Mouse (Mus musculus) heart, postnatal 4 days (tissue): ENCODE results near the gene Tfeb. TPM values are rescaled to one million over a fixed set of nuclear protein-coding genes. Genes with fewer than 3 reads are reported as not detected.
A peak's percentile ranks its signal among the peaks of the same experiment; 100 is the strongest.

ENCODE experiments used
- DNase-seq: peaks from one replicate; pipeline ENCODE4 v3.0.0; 2021
- total RNA-seq, 2 experiments: library from RNA; stranded (reverse); gene quantifications; 2 replicates each; pipeline ENCODE4 v1.2.3; 2021

Tfeb gene
- total RNA-seq, 2 experiments from 2014 or later, result 50.3 to 53.1 TPM

DNA sequence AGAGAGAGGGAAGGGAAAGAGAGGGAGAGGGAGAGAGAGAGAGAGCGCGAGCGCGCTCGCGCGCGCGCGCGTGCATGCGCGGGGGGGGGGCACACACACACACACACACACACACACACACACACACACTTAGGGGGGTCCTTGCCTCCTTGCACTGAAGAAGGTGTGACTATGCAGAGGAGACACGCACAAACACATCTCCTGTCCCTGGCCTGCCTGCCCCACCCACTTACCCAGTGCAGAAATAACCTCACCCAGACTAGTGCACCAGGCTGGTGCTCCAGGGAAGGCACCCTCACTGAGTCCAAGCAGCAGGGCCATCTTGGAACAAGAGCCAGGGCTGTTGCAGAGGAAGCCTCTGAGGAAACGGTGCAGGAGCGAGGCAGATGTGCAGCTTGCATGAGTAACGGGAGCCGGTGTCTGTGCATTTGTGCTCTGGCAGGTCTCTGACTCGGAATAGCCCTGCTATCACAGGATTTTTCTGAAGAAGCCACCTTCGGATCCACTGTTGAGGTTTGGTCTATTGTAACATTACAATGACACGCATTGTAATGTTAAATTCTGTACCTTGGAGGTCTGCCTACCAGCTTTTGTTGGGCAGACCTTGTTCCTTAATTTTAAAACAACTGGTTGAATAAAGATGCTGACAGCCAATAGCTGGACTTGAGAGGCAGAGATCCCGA, 23.8 kb upstream of the Tfeb start:
- DNase-seq, result no peak

DNA sequence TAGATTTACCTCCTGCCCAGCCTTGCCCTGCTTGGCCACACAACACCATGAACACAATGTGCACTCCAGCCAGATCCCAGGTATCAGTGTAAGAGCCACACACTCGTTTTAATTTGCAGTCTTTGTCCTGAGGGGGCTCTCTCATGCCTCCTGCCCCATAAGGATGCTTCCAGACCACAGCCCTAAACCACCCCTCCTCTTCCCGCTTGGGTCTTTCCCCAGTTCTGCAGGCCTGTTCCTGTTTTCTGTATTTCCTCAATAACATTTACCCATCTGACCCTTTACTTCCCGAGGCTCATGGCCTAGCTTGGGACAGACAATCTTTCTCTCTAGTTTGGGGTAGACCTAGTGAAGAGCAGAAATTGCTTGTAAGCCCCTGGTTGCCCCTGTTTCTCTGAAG, 21.8 kb upstream of the Tfeb start:
- DNase-seq, result no peak

DNA sequence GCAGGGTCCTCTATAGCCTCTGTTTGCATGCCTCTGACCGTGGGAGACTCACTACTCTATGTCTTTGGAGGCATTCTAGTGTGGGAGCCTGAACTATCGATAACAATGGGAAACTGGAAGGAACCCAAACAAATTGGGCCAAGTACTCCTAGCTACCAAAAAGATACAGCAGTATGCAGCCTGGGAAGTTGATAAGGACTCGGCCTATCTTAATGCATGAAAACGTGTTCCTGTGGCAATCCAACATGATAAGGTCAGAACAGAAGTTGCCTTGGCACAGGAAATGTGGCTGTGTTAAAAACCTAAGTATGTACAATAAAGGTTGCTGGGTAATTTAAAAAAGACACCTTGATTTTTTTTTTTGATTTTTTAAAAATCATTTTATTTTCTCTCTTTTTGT, 15.6 kb upstream of the Tfeb start:
- no peak for DNase-seq

DNA sequence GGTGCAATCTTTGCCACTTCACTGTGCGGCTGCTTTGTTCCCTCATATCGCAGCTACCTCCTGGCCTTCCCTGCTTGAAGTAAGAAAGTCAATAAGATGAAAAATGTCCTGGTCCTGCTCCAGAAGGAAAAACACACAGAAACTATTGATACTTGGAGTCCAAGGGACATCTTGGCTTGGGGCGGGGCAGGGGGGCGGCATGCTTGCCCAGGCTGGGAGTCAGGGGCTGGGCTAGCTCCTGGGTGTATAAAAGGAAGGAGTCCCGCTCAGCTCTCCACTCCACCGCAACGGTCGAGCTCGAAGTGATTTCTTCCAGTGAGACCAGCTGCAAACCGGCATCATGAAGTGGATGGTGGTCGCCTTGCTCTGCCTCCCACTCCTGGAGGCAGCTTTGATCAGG, 10.3 kb upstream of the Tfeb start, which contains the start of gene Pgc:
TSS of gene Pgc (plus strand) at position 277 of the 400 bp plus-strand sequence.
- DNase-seq, result no peak

DNA sequence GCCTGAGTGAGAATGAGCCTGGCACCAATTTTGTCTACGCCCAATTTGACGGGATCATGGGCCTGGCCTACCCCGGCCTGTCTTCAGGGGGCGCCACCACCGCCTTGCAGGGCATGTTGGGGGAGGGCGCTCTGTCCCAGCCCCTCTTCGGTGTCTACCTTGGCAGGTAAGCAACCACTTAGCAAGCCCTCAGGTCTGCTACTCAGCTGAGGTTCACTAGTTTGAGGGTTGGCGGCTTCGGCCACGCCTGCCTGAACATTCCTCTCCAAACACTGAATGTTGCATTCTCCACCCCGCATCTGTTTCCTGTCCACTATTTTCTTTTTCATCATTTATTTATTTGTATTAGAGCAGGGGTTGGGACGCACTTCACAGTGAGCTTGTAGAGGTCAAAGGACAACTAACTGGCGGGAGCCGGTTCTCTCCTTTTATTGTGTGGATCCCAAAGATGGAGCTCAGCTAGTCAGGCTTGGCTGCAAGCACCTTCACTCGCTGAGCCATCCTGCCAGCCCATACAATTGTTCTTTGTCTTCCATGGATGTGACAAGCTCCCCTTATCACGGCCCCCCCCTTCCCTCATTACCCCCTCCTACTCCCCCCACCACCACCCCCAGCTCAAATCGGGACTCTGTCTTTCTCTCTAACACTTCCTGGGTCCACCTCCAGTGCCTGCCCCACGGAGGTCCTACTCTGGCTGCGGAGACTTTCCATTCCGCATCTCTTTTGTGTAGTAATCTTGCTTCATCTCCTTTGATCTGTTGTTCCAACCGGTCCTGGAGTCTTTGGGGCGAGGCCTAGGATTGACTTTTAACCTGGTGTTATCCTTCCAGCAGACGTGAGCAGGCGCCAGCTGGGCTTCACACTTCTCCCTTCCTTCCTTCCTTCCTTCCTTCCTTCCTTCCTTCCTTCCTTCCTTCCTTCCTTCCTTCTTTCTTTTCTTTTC, 5.9 kb upstream of the Tfeb start:
- no peak for DNase-seq

DNA sequence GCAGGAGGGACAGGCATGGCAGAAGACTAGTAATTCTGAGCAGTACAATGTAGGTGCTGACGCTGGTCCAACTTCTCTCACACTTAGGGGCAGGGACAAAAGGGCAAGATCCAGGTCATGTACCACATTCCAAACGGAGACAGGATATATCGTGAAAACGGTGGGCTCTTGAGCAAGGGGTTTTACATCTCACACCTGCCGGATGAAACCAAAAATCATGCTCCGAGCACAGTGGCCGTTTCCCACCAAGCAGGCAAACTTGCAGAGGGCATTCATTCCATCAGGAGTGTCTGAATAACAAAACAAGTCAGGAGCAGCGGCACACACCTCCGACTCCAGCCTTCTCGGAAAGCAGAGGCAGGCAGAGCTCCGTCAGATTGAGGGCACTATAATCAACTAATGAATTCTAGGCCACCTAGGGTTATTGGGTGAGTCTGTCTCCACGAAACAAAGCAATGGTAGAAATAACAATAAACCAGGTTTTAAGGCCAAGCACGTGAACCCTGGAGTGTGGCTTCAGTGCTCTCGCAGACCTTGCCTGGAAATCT, 1.2 kb upstream of the Tfeb start:
- no peak for DNase-seq

DNA sequence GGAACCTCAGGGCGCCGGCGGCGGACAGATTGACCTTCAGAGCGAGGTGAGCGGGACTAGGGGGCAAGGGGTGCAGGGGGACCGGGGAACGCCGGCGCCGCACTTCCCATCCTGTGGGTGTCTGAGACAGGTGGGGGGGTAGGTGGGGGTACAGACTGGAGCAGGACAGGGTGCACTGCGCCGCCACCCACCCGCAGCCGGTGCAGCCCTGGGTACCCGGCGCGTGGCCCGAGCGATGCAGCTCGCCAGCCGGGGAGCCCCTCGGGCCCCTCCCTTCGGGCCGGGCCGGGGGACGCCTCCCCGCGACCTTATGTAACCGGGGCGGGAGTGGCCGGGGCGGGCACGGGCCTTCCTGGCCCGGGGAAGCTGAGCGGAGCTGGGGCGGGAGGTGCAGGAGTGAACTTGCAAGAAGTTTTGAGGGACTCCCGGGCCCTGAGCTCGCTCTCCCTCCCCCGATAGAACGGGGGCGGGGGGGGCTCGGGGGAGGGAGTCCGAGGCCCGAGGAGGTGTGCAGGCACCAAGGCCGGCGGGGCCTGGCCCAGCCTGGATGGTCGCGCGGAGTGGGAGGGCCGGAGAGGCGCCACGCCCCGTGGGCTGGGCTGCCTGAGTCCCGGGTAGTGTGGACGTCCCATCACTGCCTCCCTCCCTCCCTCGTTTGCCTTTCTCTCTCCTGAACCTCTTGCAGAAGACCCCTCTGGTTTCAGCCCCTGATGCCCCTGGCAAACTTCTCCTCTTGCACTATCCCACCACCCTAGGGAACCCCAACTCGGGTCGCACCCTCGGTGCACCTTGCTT, 638 bp downstream of the Tfeb start:
- peak; percentile 92 for DNase-seq

DNA sequence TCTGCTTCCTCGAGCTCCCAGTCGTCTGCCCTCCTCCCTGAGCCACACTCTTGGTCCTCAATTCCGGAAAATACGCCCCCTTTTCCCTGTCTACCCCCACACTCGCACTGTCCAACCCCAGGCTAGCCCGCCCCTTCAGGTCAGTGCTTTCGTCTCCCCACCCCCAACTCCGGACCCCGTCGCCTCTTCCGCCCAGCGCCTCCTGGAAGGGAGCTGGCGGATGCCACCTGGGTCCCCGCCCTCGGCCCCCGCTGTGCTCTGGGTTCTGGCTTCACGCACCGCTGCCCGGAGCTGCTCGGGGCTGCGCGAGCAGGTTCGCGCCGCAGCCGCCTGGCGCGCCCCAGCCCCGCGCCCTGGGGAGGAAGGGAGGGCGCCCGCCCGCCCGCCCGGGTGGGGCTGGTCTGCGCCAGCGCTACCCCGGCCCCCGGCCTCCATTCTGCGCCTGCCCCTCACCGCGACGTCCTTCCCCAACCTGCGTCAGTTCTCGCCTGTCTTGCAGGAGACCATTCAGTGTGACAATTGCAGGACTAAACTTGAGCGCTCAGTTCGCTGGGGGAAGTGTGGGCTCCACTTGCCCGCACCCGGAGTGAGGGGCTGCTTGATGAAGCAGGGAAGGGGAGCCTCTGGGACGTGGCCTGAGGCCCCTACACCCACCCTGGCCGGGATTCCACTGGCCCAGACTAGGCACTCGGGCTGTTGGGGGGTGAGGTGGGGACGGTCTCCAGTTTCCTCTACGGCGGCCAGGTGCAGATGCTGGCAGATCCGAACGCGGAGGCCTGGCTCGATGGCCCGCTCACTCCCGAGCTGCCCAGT, 1.4 kb downstream of the Tfeb start:
- peak; percentile 57 for DNase-seq

DNA sequence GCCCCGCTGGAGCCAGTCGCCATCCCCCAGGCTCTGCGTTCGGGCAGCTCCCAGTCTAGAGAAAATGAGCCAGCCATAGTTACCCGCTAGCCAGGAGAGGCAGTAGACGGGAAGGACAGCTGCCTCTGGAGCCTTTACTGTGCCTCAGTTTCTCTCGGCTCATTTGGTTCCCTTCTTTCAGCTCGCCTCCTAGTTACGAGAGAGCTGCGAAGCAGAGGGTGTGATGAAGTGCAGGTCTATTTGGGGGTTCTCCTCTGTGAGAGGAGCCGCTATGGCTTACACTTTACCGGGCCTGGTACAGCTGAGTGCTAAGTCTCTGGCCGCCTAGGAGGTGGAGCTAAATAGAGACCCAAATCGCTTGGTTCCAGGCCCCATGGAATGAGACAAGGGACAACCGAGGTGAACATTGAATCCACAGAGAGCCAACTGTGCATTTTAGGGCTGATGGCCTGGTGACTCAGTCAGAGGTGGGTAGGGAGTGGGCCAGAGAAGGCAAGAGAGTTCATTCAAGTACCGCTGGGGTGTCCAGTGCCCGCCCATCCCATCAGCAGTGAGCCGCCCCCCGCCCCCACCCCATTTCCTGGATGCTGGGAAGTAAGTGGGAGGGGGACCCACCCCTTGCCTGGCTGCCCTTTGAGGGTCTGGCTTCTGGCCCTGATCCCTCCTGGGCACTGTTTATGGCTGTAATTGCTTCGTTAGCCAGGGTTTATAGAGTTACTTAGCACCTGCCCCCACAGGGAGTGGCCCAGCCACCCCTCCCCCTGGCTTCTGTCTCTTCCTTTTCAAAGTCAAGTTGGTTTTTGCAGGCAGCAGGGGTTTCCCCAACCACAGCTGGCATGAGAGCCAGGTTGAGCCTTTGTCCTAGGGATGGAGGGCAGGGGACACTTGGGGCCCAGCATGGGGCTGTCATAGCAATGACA, 2.3 kb downstream of the Tfeb start:
- DNase-seq, result peak; percentile 35

DNA sequence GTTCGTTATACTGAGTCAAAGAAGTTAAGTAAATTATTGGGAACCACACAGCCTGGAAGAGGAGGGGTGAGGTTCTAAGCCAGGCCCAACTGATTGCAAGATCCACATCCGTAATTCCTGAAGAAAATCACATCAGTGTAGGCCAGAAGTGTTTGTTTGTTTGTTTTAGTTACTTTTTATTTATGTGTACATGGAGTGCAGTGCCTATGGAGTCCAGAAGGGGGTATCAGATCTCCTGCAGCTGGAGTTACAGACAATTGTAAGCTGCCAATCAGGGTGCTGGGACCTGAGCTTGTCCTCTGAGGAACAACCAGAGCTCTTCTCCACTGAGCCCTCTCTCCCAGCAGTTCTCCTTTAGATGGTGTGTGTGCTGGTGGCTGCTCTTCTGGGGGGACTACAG, 3.4 kb downstream of the Tfeb start:
- no peak for DNase-seq

DNA sequence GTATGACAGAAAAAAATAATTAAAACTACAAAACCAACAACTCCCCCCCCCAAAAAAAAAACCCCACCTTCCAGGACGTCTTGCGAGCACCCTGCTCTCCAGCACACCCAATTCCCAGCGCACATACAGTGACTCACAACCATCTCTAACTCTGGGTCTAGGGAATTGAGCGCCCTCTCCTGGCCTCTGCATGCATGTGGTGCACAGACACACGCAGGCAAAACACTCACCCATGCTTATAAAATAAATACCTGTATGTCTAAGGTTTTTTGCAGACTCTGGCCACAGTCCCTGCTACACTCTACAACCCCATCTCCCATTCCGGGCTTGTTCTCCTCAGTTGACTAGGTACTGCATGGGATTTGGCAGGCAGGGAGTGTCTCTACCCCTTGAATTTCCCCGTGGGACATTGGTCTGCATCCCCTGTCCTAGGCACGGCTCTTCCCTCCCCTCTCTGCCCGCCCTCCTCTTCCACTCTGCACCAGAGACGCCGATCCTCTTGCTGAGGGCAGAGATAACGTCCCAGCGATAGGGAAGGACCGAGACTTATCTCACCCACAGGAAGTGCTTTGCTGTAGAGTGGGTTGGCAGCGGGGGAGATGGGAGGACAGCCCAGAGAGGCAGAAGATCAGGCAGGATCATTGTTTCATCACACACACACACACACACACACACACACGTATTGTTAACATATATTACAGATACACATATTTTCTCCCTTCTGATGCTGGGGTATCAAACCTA, 6.3 kb downstream of the Tfeb start:
- peak; percentile 32 for DNase-seq

DNA sequence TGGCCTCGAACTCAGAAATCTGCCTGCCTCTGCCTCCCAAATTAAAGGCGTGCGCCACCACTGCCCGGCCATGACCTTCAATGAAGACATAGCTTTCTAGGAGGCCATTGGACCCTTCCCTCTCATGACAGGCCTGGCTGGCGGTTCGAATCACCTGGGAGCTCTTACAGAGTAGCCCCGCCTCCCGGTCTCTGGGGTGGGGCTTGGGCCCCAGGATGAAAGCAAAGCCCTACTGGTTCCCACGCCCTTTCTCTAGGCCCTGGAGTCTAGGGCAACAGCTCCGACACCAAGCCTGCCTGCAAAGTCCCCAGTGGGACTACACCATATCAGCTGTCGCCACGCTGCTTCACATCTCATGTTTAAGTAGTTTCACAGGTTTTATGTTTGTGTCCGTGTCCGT, 7.3 kb downstream of the Tfeb start:
- no peak for DNase-seq

DNA sequence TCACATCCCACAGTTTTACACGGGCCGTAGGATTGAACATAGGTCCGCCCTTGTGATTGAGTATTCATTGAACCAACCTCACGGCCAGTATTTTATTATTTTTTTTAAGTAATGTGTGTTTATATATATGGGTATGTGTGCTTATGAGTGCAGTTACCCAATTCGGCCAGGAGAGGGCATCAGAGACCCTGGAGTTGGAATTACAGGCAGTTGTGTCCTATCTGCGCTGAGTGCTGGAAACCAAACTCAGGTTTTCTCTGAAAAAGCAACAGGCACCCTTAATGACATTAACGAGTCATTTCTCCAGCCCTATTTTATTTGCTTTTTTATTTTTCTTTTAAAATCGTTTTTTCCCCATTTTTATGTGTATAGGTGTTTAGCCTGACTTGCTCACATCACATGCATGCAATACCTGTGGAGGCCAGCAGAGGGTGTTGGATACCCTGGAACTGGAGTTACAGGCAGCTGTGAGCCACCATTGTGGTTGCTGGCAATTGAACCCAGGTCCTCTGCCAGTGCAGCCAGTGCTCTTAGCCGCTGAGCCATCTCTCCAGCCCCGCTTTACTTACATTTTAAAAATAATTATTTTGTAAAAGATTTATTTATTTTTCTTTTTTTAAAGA, 8.0 kb downstream of the Tfeb start:
- peak; percentile 41 for DNase-seq

DNA sequence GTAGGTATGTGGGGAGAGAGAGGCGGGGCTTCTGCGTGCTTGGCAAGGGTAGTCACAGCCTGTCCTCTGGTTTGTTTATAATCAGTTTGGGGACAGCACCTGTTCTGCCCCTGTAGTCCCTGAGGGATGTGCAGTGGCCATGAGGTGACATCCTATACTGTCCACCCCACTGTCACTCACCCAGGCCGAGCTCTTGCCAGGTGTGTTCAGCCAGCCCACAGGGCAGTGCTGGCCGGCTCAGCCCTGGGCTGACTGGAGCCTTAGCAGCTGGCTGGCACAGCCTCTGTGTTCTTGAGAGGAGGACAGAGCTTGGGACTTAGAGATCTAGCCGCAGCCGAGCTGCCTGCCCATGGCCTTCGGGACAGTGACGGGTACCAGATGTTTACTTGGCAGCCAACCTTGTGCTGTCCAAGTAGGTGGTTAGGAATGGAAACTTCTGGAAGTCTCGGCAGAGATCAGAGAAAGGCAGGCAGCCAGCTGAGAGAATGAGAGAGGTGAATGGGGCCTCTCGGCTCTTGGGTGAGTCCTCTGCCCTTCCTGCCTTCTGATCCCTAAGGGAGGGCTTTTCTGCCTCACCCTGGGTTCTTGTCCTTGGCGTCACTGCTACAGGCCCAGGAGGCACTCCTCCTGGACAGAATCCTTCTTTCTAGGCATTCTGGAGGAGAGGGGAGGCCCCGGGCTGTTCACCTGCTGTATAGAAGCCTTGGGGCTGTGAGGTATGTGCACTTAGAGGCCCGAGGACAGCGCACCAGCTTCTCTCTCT, 12.1 kb downstream of the Tfeb start:
- peak; percentile 42 for DNase-seq

DNA sequence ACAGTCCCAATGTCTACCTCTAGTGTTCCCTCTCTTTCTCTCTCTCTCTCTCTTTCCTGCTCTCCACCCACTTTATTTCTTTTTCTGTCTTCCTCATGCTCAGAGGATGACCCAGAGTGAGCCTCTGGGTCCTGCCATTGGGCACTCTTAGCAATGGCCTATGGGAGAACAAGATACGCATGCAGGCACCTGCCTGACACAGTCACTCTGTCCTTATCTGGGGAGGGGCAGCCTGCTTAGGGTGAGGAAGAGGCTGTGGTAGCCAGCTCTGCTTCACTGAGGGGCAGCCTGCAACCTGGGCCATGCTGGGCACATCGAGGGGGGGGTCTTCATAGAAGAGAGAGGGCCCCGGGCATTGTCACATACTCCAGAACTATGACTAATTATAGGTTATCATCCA, 12.8 kb downstream of the Tfeb start:
- DNase-seq, result no peak

DNA sequence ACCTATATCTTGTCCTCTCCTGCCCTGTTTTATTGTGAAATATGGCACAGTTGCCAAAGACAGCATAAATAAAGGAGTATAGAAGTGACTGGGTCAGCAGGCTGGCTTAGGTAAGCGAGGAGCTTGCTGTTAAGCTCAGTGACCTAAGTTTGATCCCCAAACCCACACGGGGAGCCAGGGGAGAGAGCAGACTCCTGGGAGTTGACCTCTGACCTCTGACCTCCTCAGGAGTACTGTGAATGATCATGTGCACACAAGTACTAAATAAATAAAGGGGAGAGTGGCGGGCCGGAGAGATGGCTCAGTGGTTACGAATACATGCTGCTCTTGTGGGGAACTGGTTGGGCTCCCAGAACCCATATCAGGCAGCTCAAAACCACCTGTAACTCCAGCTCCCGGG, 13.3 kb downstream of the Tfeb start:
- DNase-seq, result no peak

DNA sequence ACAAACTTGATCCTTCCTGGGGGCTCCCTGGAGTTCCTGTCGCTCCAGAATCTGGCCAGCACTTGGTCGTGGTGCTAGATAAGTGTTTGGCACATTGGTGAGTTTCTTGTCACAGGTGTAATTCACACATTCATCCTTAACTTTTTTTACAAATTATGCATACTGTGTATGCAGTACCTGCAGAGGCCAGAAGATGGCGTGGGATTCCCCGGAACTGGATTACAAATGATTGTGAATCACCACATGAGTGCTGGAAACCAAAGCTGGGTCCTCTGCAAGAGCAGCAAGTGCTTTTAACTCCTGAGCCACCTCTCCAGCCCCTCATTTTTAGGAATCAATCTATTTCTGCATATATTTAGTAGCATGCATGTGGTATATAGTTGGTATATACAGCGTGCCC, 15.0 kb downstream of the Tfeb start:
- DNase-seq, result no peak

DNA sequence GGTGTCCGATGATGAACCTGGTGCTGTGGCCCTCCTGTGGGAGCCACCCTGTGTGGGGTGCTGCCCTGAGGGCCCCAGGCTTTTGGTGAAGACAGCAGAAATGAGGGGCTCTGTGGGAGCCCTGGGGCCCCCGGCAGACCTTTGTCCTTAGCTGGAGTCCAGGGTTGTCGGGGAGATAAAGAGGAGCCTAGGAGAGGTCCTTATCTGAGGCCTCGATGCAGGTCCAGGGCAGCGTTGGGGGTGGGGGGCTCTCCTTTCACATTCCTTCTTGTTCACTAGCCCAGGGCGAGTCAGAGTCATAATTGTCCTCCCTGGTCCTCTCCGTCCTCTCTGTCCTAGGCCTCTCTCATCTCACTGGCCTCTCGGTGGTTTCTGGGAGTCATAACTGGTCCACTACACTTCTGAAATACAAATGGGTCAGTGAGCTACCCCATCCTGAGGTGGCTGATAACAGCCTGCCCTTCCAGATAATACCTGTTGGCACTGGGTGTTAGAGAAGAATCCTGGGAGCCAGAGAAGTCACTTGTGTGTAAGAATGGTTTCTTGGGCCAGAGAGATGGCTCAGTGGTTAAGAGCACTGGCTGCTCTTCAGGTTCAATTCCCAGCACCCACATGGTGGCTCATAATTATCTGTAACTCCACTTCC, 16.4 kb downstream of the Tfeb start:
- no peak for DNase-seq
